Mouse (Mus musculus): Measurements from ENCODE around the gene Abr. TPM values are rescaled to one million over a fixed set of nuclear protein-coding genes. Genes with fewer than 3 reads are reported as not detected.

Abr gene
- polyA plus RNA-seq, 1 experiment = 161 TPM

DNA sequence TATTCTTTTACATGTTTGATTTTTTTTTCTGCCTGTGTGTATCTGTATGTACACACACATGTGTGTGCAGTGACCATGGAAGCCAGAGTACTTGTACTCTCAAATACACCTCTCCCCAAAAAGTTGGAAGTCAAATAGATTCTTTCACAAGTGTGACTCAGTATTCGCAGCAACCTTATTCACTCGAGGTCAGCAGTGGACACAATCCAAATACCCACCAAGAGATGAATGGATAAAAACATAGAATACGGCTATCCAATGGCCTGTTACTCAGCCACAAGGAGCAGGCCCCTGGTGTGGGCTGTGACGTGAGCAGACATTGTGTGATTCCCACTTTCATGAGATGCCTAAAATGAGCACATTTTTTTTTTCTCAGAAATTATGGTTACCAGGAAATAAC is 18.1 kb upstream of the Abr start:
- TF ChIP-seq CTCF (IDR thresholded peaks at IDR 0.05; ENCODE audit: extremely low read depth, insufficient read length, insufficient replicate concordance, low read depth, low read length) (no peak), POLR2A (IDR thresholded peaks at IDR 0.05; ENCODE audit: low read depth, low read length) (no peak)
- H3K4me3 ChIP-seq (ENCODE audit: low read depth, low read length) = no peak overlapping the region
- H3K36me3 ChIP-seq (ENCODE audit: control insufficient read depth, insufficient read depth, low read length) = no peaks in the 10 kb centered on the region
- 74% methylated on average over 4 of the region's 4 CpGs for WGBS
- no peaks in the 10 kb centered on the region for H3K4me1 ChIP-seq (ENCODE audit: control insufficient read depth, insufficient read depth, insufficient read length, low read length)
- H3K27ac ChIP-seq (ENCODE audit: insufficient read depth, low read depth, low read length) = no peak overlapping the region
- H3K27me3 ChIP-seq (ENCODE audit: control insufficient read depth, insufficient read depth, low read length) = no peaks in the 10 kb centered on the region

DNA sequence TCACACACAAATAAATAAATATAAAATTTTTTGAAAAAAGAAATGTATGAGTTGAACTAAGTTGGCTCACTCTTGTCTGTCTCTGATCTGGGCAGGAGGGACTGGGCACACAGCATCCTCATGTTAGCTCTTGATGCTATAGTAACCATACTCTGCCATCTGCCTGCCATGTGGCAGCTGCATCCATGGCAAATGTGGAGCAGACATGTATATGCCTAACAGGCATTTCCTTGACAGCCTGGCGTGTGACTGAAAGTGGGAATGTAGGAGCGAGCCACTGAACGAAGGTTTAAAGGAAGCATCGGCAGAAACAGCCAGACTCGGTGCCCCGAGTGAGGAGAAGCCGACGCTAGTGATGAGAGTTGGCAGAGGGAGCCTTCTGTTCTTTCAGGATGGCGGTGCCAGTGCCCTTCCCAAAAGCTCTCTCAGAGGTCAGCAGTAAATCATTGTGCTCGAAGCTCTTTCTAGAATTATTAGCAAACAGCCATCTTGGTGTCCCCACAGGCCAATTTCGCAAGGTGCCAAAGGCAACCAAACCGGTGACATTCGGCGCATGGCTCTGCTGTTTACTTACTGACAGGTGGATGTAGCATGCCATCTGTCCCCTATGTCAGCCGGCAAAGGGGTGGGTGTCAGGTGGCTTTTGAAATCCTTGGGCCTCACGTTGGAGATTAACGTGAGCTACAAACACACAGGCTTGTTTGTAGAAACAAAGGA is 17.3 kb upstream of the Abr start:
- Histone ChIP-seq H3K36me3 (ENCODE audit: control insufficient read depth, insufficient read depth, low read length) (no peaks in the 10 kb centered on the region), H3K27me3 (ENCODE audit: control insufficient read depth, insufficient read depth, low read length) (no peaks in the 10 kb centered on the region), H3K4me3 (ENCODE audit: low read depth, low read length) (no peak overlapping the region), H3K4me1 (ENCODE audit: control insufficient read depth, insufficient read depth, insufficient read length, low read length) (no peaks in the 10 kb centered on the region), H3K27ac (ENCODE audit: insufficient read depth, low read depth, low read length) (no peak overlapping the region)
- WGBS = 69% methylated on average over 17 of the region's 17 CpGs
- TF ChIP-seq CTCF (IDR thresholded peaks at IDR 0.05; ENCODE audit: extremely low read depth, insufficient read length, insufficient replicate concordance, low read depth, low read length) (no peak), POLR2A (IDR thresholded peaks at IDR 0.05; ENCODE audit: low read depth, low read length) (no peak)

- H3K4me1 ChIP-seq (ENCODE audit: control insufficient read depth, insufficient read depth, insufficient read length, low read length) = no peaks in the 10 kb centered on the region
- TF ChIP-seq CTCF (IDR thresholded peaks at IDR 0.05; ENCODE audit: extremely low read depth, insufficient read length, insufficient replicate concordance, low read depth, low read length) (no peak), POLR2A (IDR thresholded peaks at IDR 0.05; ENCODE audit: low read depth, low read length) (no peak)
- no peaks in the 10 kb centered on the region for H3K36me3 ChIP-seq (ENCODE audit: control insufficient read depth, insufficient read depth, low read length)
- H3K27me3 ChIP-seq (ENCODE audit: control insufficient read depth, insufficient read depth, low read length) = no peaks in the 10 kb centered on the region
- 74% methylated on average over 5 of the region's 5 CpGs for WGBS
- no peak overlapping the region for H3K4me3 ChIP-seq (ENCODE audit: low read depth, low read length)
- H3K27ac ChIP-seq (ENCODE audit: insufficient read depth, low read depth, low read length) = no peak overlapping the region
These were observed 8.4 kb upstream of the Abr start for GRCm38 (mm10) chr11:76630487-76630886.

- TF ChIP-seq CTCF (IDR thresholded peaks at IDR 0.05; ENCODE audit: extremely low read depth, insufficient read length, insufficient replicate concordance, low read depth, low read length) = no peak
- no peak for TF ChIP-seq POLR2A (IDR thresholded peaks at IDR 0.05; ENCODE audit: low read depth, low read length)
- no peaks in the 10 kb centered on the region for H3K4me1 ChIP-seq (ENCODE audit: control insufficient read depth, insufficient read depth, insufficient read length, low read length)
- H3K27me3 ChIP-seq (ENCODE audit: control insufficient read depth, insufficient read depth, low read length) = no peaks in the 10 kb centered on the region
- no peak overlapping the region for H3K4me3 ChIP-seq (ENCODE audit: low read depth, low read length)
- H3K27ac ChIP-seq (ENCODE audit: insufficient read depth, low read depth, low read length) = no peak overlapping the region
- WGBS = 43% methylated on average over 2 of the region's 2 CpGs
- no peaks in the 10 kb centered on the region for H3K36me3 ChIP-seq (ENCODE audit: control insufficient read depth, insufficient read depth, low read length)
These were observed 7.9 kb upstream of the Abr start for GRCm38 (mm10) chr11:76630023-76630422.

DNA sequence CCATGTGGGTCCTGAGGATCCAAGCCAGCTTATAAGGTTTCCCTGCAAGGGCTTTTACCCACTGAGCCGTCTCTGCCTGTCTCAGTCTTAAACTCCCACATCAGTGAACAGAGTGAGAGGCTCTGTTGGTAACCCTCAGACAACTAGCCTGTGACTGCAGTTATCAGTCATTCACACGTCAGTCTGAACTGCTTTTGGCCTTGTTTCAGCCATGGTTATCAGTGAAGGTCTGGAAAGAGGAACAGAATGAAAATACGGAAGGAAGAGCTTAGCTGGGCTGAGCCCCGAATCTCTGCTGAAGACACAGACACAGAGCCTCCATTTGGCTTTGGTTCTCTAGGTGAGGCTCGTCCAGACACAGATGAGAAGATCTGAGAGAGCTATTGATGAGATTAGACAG is 6.5 kb upstream of the Abr start:
- Histone ChIP-seq H3K27ac (ENCODE audit: insufficient read depth, low read depth, low read length) (no peak overlapping the region), H3K4me3 (ENCODE audit: low read depth, low read length) (no peak overlapping the region), H3K27me3 (ENCODE audit: control insufficient read depth, insufficient read depth, low read length) (no peaks in the 10 kb centered on the region), H3K4me1 (ENCODE audit: control insufficient read depth, insufficient read depth, insufficient read length, low read length) (0 out of 2 replicates have a peak, but pooled peaks cover 2% of the 10 kb centered on the region), H3K36me3 (ENCODE audit: control insufficient read depth, insufficient read depth, low read length) (no peaks in the 10 kb centered on the region)
- TF ChIP-seq POLR2A (IDR thresholded peaks at IDR 0.05; ENCODE audit: low read depth, low read length) (no peak), CTCF (IDR thresholded peaks at IDR 0.05; ENCODE audit: extremely low read depth, insufficient read length, insufficient replicate concordance, low read depth, low read length) (no peak)
- WGBS = 68% methylated on average over 5 of the region's 5 CpGs

DNA sequence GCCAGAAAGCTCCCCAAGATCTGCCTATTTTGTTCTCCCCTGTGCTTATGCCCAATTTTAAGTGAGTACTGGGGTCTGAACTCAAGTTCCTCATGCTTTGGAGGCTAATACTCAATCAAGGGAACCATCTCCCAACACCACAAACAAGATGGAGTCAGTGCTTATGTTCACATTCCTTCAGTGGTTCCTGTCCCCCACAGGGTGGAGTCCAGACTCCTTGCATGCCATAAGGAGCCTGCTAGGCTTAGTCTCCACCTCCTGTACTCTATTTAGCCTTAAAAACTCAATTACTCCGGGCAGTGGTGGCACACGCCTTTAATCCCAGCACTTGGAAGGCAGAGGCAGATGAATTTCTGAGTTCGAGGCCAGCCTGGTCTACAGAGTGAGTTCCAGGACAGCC is 2.8 kb upstream of the Abr start:
- Histone ChIP-seq H3K4me1 (ENCODE audit: control insufficient read depth, insufficient read depth, insufficient read length, low read length) (peaks cover 6% of the 10 kb centered on the region), H3K27ac (ENCODE audit: insufficient read depth, low read depth, low read length) (no peak overlapping the region), H3K27me3 (ENCODE audit: control insufficient read depth, insufficient read depth, low read length) (no peaks in the 10 kb centered on the region), H3K36me3 (ENCODE audit: control insufficient read depth, insufficient read depth, low read length) (no peaks in the 10 kb centered on the region), H3K4me3 (ENCODE audit: low read depth, low read length) (no peak overlapping the region)
- TF ChIP-seq POLR2A (IDR thresholded peaks at IDR 0.05; ENCODE audit: low read depth, low read length) (no peak), CTCF (IDR thresholded peaks at IDR 0.05; ENCODE audit: extremely low read depth, insufficient read length, insufficient replicate concordance, low read depth, low read length) (no peak)
- 74% methylated on average over 3 of the region's 3 CpGs for WGBS

- WGBS = 74% methylated on average over 10 of the region's 10 CpGs
- no peaks in the 10 kb centered on the region for H3K27me3 ChIP-seq (ENCODE audit: control insufficient read depth, insufficient read depth, low read length)
- H3K4me3 ChIP-seq (ENCODE audit: low read depth, low read length) = no peak overlapping the region
- no peaks in the 10 kb centered on the region for H3K36me3 ChIP-seq (ENCODE audit: control insufficient read depth, insufficient read depth, low read length)
- no peak overlapping the region for H3K27ac ChIP-seq (ENCODE audit: insufficient read depth, low read depth, low read length)
- peaks cover 6% of the 10 kb centered on the region for H3K4me1 ChIP-seq (ENCODE audit: control insufficient read depth, insufficient read depth, insufficient read length, low read length)
- no peak for TF ChIP-seq POLR2A (IDR thresholded peaks at IDR 0.05; ENCODE audit: low read depth, low read length)
- TF ChIP-seq CTCF (IDR thresholded peaks at IDR 0.05; ENCODE audit: extremely low read depth, insufficient read length, insufficient replicate concordance, low read depth, low read length) = no peak
These were observed 2.0 kb upstream of the Abr start for GRCm38 (mm10) chr11:76624071-76624470.
